Mouse (Mus musculus): ENCODE results near the gene Rab3d. TPM values are rescaled to one million over a fixed set of nuclear protein-coding genes. Genes with fewer than 3 reads are reported as not detected.

Rab3d gene
- 10.9 and 13.6 TPM in 2 replicates for polyA plus RNA-seq (2012; rRNA removed)

DNA sequence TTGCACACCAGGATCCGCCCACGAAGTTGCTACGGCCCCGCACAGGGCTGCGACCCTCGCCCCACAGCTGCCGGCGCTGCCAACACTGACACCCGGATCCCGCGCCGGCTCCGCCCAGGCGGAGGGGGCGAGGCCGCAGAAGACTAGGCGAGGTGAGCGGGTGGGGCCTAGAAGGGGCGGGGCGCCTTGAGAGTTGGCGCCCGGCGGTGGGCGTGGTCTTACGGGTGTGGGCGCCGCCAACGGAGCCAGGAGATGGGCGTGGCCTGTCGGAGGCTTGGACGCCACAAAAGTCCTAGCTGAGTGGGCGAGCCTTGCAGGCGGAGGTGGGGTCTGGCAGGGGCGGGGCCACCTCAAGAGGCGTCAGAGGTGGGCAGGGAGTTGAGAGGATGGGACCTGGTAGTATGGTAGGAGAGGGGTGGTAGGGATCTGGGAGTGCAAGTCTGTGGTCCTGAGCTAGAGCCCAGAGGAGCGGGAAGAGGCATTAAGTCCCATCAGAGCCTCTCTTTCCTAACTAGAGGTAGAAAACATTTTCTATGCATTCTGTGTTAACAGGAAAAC is at the start of gene Rab3d:
TSS of gene Rab3d (minus strand) at position 158 of the 558 bp plus-strand sequence.
- peak; percentile 72 to 92 for DNase-seq (ENCODE audit: extremely low spot score in 1 of 2, low spot score in 1 of 2)

DNA sequence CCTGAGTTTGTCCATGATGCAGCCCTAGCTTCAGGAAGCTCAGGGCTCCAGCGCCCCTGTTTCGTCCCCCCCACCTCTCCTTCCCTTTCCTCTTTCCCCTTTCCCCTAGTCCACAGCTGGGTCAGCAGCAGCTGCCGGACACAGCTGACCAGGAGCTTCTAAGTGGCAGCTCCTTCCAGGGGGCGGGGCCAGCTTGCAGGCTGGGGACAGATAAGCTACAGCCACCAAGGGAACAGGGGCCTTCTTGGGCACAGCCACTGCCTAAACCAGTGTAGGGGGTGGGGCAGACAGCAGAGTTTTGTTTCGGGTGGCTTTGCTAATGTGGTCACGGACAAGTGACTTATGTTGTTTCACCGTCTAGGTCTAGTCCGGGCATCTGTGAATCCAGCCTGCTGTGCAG is 45.4 kb upstream of the Rab3d start, which contains the start of gene Epor:
TSS of gene Epor (minus strand) at position 90 of the 400 bp plus-strand sequence.
- no peak for DNase-seq (ENCODE audit: extremely low spot score in 1 of 2, low spot score in 1 of 2)

DNA sequence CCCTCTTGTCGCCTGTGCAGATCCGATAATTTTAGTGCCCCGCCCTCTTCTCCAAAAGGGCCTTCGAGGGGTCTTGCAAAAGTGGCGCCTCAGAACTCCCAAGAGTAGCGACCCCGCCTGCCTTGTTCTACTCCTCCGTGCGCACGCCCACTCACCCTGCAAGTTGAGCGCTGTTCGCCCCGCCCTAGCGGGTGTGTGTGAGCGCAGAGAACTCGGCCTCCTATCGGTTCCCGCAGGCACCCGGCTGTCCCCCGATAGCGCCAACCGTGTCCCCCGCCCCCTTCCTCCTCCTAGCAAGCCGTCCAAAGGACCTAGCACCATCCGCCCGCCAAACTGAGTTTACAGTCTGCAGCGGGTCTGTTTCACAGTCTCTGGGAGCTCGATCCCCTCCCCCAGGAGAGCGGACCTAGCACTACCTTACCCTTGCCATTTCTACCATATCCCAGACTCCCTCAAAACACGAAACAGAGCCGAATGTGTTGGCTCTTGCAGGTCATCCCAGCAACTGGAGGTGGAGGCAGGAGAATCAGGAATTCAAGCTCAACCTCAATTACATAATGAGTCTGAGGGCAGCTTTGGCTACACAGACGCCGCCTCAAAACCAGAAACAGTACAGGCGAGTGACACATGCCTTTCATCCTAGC is 44.5 kb upstream of the Rab3d start:
- peak in 1 of 2 experiments; percentile 85 for DNase-seq (ENCODE audit: extremely low spot score in 1 of 2, low spot score in 1 of 2)

DNA sequence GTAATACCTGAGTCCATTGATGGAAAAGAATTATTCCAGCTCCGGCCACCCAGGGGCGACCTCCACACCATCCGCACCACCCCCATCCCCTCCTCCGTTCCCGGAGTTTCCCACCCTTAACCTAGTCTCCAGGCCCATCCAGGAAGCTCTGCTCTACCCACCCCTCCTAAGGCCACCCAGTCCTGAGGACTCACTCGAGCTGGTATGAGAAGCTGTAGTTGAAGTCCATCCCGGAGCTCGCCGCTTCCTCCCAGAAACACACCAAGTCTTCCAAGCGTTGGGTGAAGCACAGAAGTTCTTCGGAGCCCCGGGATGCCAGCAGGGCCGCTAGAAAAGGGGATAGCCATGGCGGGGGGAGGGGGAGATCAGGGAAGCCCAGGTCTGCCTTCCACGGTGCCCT is 44.0 kb upstream of the Rab3d start:
- no peak for DNase-seq (ENCODE audit: extremely low spot score in 1 of 2, low spot score in 1 of 2)

DNA sequence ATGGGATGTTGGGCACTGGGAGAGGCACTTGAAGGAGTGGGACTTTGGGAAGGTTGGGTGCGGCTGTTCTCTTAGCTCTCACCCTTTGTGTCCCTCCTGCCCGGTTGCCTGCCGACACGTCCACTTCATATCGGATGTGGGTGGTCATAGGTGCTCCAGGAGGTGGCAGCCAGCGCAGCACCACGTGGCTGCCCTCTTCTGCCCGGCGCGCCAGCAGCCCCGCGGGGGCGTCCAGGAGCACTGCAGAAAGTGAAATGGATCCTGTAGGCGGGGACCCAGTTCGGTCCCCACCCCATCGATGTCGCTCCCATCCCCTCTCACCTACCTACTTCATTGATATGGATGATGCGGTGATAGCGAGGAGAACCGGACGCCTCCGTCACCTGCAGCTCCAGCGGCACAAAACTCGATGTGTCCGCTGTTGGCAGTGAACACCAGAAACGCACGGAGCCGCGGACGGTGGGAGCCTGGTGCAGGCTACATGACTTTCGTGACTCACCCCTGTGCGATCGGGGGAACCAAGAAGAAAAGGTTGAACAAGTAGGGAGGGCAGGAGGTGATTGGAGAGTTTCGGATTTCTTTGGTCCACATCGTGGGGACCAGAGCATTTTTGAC is 43.5 kb upstream of the Rab3d start:
- peak in 1 of 2 experiments; percentile 40 for DNase-seq (ENCODE audit: extremely low spot score in 1 of 2, low spot score in 1 of 2)

DNA sequence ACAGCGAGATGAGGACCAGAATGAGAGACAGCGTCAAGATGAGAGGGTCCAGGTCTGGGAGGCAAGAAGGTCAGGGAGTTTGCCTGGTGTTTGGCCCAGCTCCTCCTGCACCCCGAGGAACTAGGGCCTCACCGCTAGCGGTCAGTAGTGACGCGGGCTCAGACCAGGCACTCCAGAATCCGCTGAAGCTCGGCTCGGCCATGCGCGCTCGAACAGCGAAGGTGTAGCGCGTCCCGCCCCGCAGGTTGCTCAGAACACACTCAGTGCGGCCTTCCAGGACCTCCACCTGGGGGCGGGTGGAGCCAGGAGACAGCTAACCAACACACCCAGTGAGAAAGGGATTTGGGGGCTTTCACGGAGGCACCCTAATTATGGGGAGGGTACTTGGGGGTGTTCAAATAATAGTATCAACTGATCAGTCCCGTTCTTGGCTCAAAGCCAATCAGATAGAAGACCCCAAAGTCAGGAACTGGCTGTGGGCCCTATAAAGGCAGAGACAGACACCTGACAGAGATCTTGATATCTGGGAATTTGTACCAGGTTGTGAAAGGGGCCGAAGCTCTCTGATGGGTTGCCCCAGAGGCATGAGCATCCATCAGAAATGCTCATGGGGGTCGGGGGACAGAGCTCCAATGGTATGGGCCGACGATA is 42.7 kb upstream of the Rab3d start:
- peak in 1 of 2 experiments; percentile 8 for DNase-seq (ENCODE audit: extremely low spot score in 1 of 2, low spot score in 1 of 2)

DNA sequence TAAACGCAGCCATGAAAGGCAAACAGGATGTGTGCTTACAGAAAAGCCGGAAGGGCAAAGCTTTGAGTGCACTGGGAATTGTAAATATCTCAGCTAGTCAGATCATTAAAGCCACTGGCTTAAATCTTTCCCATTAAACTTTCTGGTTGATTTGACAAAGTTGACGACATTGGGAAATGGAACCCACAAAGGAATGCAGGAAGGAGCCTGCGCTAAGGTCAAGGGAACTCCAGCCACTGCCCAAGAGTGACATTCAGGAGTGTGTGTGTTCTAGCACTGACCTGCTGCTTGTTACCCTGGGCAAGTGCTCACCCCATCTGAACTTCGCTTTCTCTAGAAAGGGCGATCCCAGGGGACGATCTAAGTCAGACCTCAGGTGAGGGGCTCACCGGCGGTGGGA is 42.1 kb upstream of the Rab3d start:
- DNase-seq (ENCODE audit: extremely low spot score in 1 of 2, low spot score in 1 of 2) = no peak

DNA sequence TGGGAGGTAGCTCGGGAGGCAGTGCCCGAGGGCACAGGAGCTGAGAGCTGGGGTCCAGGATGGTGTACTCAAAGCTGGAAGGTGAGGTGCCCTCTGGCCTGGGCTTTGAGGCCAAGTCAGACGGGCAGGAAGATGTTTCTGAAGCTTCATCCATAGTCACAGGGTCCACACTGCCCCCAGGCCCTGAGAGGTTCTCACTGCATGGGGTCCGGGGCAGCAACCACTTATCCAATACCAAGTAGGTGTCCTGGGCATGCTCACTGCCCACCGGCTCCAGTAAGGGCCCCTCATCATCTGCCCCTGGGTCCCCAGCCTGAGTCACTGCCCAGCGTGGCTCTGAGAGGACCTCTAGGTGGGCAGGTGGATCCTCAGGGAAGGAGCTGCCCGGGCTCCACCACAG is 41.3 kb upstream of the Rab3d start:
- DNase-seq (ENCODE audit: extremely low spot score in 1 of 2, low spot score in 1 of 2) = no peak

DNA sequence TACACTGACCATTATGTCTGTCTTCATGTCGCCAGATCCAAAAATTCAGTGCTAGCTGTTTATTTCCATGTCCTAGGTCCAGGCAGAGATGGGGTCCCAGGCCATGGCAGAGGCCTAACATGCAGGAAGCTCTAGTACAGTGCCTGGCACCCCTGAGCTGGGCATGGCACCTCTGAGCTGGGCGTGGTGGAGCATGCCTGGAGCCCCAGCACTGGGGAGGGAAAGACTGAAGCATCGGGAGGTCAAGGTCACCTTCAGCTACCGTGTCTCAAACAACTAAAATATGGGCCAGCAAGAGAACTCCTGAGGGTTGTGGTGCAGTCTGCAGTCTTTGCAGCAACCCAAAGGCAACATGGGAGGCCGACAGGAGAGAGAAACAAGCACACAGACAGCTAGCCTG is 40.4 kb upstream of the Rab3d start:
- no peak for DNase-seq (ENCODE audit: extremely low spot score in 1 of 2, low spot score in 1 of 2)

DNA sequence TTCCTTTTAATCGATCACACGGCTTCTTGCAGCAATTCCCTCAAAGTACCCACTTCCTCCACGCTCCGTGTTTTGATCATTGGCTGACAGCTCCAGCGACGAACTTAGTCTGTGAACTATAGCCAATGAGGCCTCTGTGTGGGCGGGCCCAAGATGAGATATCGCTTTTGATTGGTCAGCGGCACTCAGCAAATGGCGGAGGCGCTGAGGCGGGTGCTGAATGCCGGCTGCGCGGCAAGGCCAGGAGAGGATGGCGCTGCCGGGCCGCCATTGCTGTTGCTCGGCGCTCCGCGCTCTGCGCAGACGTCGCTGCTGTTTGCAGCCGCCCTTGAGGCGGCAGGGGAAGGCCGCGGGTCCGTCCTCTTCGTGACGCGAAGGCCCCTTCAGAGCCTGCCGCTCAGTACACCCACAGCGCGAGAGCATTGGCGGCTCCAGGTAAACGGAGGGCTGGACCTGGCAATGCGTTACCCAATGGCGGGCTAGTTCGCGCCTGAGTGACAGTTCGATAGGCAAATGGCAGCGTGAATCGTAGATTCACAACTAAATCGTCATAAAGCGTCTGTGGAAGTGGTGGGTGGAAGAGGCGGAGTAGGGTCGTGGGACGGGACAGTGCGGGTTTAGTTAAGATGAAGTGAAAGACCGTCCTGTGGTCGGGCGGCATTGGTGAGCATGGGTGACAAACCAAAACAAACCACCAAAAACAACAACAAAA is 37.7 kb upstream of the Rab3d start, which contains the start of gene Swsap1:
TSS of gene Swsap1 (plus strand) at position 186 of the 712 bp plus-strand sequence.
- peak; percentile 98 to 100 for DNase-seq (ENCODE audit: extremely low spot score in 1 of 2, low spot score in 1 of 2)

DNA sequence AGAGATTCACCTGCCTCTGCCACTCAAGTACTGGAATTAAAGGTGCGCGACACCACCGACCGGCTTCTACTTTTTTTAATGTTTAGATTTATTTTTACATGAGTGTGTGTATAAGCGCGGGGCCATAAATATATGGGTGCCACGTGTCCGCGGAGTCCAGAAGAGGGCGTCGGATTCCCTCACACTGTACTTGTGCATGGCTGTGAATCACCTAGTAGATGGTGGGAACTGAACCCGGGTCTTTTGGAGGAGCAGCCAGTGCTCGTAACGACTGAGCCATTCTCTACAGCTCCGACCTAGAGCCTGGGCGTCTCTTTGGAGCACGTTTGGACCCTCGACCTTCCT is 37.2 kb upstream of the Rab3d start:
- DNase-seq (ENCODE audit: extremely low spot score in 1 of 2, low spot score in 1 of 2) = no peak

DNA sequence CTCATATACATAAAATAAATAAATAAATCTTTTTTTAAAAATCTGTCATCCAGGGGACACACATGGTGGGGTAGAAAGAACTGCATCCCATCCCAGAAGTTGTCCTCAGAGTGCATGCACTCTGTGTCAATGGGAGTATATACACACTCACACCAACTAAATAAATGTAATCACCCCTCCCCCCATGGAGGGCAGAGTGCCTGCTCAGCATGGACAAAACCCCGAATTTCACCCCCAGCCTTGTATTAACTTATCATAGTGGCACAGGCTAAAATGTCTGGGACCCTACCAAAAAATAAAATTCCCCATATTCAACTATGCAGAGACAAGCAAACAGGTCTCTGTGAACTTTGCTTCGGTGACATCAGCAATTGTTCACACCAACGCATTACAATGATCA is 36.6 kb upstream of the Rab3d start:
- peak in 1 of 2 experiments; percentile 16 for DNase-seq (ENCODE audit: extremely low spot score in 1 of 2, low spot score in 1 of 2)

DNA sequence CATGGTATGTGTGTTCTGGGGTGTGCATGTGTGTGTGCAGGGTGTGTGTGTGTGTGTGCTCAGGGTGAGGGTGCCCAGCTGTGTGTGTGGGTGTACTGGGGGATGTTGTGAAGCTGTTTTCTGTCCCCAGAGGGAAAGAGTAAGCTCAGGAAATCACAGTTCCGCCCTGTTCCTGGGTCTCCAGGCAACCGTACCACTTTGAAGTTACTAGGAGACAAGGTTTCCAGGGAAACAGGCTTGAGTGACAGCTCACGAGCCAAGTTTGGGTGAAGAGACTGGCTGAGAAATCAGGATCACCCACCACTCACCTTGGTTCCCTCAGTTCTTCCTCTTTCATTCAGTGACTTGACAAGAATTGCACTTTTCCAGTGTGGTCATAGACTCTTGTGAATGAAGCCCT is 35.6 kb upstream of the Rab3d start:
- DNase-seq (ENCODE audit: extremely low spot score in 1 of 2, low spot score in 1 of 2) = peak; percentile 78 to 86

DNA sequence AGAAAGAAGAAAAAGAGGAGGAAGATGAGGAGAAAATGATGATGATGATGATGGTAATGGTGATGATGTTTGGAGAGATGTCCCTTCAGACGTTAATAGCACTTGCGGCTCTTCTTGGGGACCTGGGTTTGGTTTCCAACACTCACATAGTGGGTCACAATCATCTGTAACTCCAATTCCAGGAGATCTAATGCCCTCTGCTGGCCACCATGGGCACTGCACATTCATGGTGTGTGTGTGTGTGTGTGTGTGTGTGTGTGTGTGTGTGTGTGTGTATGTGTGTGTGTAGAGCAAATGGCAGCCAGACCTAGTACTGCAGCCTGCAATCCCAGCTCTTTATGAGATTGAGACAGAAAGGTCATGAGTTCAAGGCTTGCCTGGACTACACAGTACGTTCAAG is 34.0 kb upstream of the Rab3d start:
- DNase-seq (ENCODE audit: extremely low spot score in 1 of 2, low spot score in 1 of 2) = peak in 1 of 2 experiments; percentile 13

DNA sequence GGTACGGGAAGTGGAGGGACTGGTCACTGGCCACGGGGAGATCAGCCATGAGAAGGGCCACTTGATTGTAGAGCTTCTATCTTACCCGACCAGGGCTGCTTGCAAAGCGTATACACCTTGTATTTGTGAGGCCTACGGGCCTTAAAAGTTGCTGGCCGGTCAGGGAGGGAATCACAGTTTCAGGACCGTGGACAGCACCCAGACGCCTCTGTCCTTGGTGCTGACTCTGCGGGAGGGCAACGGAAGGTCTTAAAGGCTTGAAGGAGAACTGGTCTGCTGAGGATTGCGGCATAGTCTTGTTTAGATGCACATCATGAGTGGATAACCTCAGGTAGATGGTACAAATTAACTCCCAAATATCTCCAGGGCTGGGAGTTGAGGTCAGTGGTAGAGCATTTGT is 32.3 kb upstream of the Rab3d start:
- DNase-seq (ENCODE audit: extremely low spot score in 1 of 2, low spot score in 1 of 2) = peak in 1 of 2 experiments; percentile 40

DNA sequence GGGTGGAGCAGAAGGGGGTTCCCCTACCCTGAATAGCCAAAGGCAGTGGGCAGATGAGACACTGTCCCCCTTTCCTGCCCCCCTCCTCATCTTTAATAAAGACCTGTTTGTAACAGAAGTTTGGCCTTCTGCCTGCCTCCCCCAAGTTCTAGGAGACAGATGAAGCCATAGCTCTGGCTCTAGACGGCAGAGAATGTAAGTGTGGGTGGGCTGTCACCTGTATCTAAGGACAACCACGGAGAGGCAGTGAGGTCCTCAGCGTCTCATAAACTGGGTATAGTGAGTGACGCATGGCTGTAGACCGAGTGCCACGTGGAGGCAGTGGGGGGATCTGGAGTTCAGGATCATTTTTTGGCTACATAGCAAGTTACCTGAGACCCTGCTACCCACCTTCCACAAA is 30.8 kb upstream of the Rab3d start:
- peak in 1 of 2 experiments; percentile 55 for DNase-seq (ENCODE audit: extremely low spot score in 1 of 2, low spot score in 1 of 2)

DNA sequence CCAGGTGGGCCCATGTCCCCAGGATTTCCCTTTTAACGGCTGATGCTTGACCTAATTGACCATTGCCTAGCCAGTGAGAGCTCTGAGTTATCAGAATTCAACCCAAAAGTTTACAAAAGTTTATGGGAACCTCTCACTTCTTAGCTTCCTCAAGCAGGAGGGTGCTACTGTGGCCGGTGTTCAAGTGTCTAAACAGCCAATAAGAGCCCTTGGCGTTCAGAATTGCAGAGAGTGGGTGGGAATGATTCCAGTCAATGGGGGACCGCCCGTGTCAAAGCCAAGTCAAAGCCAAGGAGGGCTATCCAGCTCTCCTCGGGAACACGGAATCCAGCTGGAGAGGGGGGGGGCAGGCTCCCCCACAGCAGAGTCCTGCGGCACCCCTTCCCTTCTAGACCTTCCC is 30.2 kb upstream of the Rab3d start:
- DNase-seq (ENCODE audit: extremely low spot score in 1 of 2, low spot score in 1 of 2) = no peak

DNA sequence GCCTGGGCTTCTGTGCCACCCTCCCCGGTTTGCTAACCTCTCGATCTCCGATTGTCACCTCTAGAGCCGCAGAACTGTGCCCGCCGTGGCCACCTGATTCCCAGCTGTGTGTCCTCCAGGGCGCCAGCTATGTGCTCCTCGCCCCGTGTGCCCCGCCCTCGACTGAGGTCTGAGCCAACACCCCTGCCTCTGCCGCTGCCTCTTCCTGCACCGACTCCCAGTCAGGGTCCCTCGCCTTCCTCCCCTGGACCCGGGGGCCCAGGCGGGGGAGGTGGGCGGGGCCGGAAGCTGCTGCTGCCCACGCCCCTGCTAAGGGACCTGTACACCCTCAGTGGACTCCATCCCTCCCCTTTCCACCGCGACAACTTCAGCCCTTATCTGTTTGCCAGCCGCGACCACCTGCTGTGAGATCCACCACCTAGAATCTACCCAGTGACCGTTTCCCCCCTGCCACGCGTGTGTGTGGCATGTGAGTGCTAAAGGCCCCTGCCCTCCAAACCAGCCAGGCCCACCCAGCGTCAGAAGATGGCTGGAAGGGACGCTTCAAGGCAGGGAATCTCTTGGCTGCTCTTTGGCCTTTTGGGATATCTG is 29.6 kb upstream of the Rab3d start:
- DNase-seq (ENCODE audit: extremely low spot score in 1 of 2, low spot score in 1 of 2) = no peak

DNA sequence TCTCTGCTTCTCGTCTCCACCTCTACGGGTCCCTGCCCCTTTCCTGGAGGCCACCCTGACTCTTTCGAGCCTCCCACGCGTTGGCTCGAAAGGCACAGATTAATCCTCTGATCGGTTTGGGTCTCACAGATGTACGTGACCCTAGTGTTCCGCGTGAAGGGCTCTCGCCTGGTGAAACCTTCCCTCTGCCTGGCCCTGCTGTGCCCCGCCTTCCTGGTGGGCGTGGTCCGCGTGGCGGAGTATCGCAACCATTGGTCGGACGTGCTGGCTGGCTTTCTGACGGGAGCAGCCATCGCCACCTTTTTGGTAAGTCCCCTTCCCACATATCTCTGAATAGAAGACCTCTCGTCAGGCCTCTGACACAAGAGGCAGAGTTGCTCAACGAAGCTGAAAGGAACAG is 26.3 kb upstream of the Rab3d start:
- no peak for DNase-seq (ENCODE audit: extremely low spot score in 1 of 2, low spot score in 1 of 2)

DNA sequence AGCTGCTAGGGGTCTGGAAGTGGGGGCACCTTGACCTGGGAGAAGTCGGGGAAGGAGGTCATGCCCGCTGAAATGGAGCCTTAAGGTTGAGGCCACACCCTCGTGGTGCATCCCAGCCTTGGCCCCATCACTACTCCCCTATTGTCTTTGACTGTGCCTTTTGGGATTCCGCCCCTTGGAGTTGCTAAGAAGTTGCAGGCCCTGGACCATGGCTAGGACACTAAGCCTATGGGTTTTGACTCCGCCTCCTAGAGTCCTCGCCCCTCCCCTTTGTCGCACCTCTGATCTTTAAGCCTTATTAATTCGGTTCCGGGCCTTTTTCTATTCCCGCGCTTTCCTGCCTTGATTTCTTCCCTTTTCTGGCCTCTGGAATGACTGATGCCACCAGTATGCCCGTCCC is 25.6 kb upstream of the Rab3d start:
- DNase-seq (ENCODE audit: extremely low spot score in 1 of 2, low spot score in 1 of 2) = no peak

DNA sequence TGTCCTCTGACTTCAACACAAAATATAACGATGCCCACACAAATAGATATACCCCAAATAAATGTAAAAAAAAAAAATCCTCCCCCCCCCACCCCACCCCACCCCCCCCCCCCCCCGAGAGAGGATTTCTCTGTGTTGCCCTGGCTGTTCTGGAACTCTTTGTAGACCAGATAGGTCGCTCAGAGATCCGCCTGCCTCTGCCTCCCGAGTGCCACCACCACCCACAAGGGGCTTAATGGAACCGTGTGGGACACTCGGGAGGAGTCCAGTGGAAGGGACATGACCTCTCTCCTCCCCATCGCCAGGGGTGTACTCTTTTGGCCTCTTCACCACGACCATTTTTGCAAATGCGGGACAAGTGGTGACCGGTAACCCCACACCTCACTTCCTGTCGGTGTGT is 25.1 kb upstream of the Rab3d start:
- DNase-seq (ENCODE audit: extremely low spot score in 1 of 2, low spot score in 1 of 2) = no peak
